Mouse (Mus musculus): ENCODE measurements around the gene Tuba8.

The Tuba8 gene

GRCm38 (mm10) chr6:121236386-121236785 is 25.9 kb downstream of the Tuba8 start:
- no peak for DNase-seq

DNA sequence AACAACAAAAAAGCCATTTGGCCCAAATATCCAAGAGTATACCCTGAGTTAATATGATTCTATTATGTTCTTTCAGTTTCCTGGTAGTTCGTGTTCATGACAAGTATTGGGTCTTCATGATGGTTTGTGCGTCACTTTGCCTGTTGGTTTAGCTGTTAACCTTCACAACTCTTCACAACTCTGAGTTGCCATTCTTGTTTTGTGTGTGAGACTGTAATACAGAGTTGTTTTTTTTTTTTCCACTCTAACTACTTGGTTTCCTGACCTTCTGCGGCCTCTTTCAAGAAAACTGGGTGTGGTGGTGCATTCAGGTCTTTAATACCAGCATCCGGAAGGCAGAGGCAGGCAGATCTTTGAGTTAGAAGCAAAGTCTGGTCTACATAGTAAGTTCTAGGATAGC is 27.7 kb downstream of the Tuba8 start:
- DNase-seq, result no peak

- DNase-seq, result no peak
Measured at GRCm38 (mm10) chr6:121241780-121242179, 31.3 kb downstream of the Tuba8 start.

DNA sequence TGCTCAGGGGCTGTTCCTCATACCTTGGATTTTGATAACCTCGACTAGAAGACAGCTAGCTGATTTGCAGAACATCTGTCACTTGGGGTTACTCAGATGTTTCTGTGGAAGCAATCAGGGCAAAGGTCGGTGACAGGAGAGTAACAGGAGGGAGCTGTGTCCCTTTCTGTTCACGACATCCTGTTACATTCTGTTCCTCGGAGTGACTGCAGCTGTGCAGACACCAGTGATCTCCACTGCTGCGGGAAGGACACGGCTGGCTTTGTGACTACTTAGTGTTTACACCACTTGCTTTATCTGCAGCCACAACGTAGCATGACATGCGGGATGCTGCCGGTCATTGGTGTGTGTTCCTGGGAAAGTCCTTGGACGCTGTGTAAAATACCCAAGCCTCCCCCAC is 32.7 kb downstream of the Tuba8 start:
- DNase-seq, result no peak

DNA sequence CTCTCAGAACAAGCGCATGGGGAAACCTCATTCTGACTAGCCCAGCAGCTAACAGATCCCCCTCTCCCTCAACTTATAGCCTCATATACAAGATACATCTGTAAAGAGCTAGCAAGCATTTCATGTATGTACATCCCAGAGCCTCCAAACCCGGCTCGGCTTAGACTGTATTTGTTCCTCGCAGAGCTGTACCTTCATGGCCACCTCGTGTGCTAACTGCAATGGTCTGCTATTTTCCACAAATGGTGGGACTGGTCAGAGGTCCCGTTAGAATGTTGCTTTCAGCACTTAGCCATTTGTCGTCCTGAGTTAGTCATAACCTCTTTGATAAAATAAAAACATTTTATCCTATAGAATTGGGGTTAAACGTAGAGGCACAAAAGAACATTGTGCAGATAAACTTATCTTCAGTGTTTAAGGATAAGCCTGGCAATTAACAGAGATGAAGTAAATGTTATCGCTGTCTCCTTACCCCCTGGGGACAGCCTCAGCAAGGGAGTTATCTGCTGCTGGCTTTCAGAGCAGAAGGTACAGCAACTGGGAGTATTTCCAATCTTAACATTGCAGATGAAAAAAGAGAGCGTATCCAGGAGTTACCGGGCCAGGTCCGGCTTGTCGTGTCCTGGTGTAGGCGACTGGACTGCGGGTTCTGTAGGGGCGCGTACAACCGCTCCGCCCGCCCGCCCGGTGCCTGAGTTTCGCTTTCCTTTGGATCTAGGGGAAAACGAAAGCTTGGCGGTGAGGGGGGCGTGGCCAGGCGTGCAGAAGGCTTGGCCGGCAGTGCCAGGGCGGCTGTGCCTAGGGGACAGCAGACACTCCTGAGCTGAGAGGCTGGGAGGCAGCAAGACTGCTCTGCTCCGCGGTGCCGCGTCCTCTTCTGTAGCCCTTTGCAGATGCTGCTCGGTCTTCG is 34.9 kb downstream of the Tuba8 start, which contains the start of gene Usp18:
TSS of gene Usp18 (plus strand) at position 780 of the 910 bp plus-strand sequence.
- peak; percentile 55 to 68 for DNase-seq

DNA sequence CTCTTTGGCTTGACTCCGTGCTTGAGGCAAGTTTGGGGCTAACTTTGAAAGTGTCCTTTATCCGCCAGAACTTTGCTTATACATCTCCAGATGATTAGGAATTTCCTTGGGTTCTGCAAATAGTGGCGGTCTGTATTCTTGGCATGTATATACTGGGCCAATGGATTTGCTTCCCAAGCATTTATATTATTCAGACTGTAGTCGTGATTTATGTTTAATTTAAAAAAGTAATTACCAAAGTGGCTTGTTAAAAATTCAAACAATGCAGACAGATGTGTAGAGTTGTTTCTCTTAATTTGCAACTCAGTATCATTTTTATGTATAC is 35.5 kb downstream of the Tuba8 start:
- no peak for DNase-seq

DNA sequence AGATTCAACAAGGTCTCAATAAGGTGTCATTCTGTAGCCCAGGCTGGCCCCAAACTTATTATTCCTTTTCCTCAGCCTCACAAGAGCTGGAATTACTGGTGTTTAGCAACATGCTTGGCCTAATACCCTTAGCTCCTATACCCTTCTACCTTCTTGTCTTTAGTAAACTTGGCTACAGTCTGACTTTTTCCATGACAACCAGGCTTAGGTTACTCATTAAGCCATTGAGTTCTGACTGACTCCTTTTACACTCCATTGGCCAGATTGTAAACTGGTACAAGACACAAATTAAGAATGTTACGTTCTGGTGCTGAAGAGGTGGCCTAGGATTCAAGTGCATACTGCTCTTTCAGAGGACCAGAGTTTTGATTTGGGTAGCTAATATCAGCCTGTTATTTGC is 39.9 kb downstream of the Tuba8 start:
- DNase-seq, result no peak

DNA sequence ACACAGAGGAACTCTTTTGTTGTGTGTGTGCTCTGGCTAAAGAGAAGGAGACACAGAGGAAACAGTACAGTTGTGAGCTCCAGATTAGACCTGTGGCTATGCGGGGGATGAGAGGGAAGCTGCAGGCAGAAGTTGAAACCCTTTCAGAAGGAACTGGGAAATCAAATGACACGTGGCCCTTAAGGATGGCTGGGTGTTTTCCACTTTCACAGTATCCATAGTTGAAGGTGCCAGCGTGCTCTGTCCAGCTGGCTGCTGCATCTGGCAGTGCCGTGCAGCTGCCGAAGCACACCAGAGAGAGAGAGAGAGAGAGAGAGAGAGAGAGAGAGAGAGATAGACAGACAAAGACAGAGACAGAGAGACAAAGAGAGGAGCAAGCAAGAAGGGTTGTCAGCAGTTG is 40.8 kb downstream of the Tuba8 start:
- no peak for DNase-seq

- peak; percentile 66 to 77 for DNase-seq
Measured at GRCm38 (mm10) chr6:121260548-121260947, 50.1 kb downstream of the Tuba8 start.

- no peak for DNase-seq
Measured at GRCm38 (mm10) chr6:121261233-121261632, 50.7 kb downstream of the Tuba8 start.

DNA sequence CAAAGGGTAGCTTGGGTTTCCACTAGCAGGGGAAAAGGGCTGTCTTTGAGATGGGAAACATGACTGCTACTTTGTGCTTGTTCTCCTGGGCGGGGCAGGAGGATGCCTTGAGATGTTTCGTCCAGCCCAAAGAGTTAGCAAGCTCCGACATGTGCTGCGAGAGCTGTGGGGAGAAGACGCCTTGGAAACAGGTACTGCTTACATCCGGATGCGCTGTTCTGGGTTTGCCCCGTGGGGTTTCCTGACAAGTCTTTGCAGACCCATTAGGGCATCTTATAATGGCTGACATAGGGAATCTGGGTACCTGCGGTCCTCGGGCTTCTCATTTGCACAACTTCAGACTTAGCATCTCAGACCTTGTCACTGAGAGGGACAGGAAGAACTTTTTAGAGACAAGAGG is 51.5 kb downstream of the Tuba8 start:
- no peak for DNase-seq

GRCm38 (mm10) chr6:121262496-121262895 is 52.0 kb downstream of the Tuba8 start:
- DNase-seq, result no peak

DNA sequence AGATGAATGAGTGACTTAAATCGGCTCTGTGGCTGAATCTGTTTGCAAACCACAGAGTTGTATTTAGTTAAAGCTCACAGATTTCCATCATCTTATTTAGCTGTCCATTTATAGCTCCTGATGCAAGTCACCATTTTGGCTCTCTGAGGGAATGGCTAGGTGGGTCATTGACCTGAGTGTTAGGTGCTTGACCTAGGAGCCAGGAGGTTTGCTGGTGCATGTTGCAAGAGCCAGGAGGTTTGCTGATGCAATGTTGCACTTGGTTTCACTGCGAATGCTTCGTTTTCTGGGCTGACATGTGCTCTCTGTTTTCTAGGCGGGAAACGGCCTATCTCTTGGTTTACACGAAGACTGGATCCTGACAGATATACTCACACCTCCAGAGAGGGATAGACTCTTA is 59.7 kb downstream of the Tuba8 start:
- DNase-seq, result no peak

DNA sequence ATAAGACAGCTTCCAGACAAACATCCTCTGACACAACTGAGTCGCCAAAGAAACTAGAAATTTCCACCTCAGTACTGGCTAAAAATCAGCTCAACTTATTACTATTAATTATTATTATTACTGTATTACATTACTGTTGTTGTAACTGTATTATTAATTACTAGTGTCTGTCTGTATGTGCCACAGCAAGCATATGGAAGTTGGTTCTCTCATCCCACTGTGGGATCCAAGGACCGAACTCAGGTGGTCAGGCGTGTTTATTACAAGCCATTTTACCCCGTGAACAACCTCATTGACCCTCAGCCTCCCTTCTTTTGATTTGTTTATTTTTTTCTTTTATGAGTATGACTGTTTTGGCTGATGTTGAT is 61.2 kb downstream of the Tuba8 start:
- no peak for DNase-seq

- peak; percentile 62 to 80 for DNase-seq
Measured at GRCm38 (mm10) chr6:121272075-121272800, 61.7 kb downstream of the Tuba8 start.

DNA sequence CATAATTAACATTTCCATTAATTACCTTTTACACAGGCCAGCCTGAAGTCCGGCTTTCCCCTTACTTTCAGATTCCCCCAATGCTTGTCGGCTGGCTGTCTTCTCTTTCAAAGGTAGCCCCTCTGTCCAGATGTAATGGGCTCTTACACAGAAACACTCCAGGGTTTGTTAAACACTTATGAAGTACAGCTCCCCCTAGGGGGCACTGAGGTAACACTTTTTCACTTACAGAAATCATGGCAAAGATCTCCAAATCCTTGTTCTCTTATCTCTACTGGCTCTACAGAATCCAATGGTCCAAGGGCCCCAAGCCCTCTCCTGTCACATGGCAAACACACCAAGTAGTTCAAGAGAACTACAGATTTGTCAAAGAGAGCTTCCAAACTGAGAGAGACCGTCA is 63.9 kb downstream of the Tuba8 start:
- DNase-seq, result peak in 1 of 2 experiments; percentile 5
